Mouse (Mus musculus): ENCODE results near the gene Pom121l2.

DNA sequence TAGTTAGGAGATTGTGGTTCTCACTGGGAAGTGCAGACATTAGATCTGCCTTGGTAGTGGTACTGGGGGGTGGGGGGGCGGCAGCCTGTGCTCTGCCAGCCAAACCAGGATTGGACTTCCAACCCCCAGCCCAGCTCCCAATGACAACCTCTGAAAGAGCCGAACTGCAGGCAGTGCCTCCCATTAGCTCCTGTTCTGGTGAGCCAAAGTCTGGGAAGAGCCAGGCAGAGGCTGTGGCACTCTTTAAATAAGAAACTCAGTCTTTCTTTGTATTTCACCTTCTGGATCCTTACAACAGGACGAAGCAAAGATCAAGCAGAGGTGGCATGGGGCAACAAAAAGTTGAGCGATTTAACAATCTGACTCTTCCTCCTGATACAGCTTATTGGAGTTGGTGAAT lies 18.2 kb downstream of the Pom121l2 start:
- TF ChIP-seq POLR2A (IDR thresholded peaks at IDR 0.05; ENCODE audit: borderline replicate concordance, extremely low read depth, low read depth, low read length) (no peak), CTCF (IDR thresholded peaks at IDR 0.05; ENCODE audit: insufficient read depth, low read length) (no peak)
